Mouse (Mus musculus) spleen, adult 2 months (tissue): Measurements from ENCODE around the gene Ston2.

Experiments
- CTCF ChIP-seq: fragments of 200-500 bp; IDR thresholded peaks from 2 replicates; pipeline ENCODE4 v1.5.1; 2011; ENCODE audit warnings: mild to moderate bottlenecking, inconsistent platforms; ENCODE audit not compliant: insufficient read depth, insufficient read length, insufficient replicate concordance; ENCODE audit errors: extremely low read depth
- POLR2A ChIP-seq: fragments of 200-500 bp; IDR thresholded peaks from 2 replicates; pipeline ENCODE4 v1.6.1; 2011; ENCODE audit warnings: low read depth, low read length, inconsistent platforms

DNA sequence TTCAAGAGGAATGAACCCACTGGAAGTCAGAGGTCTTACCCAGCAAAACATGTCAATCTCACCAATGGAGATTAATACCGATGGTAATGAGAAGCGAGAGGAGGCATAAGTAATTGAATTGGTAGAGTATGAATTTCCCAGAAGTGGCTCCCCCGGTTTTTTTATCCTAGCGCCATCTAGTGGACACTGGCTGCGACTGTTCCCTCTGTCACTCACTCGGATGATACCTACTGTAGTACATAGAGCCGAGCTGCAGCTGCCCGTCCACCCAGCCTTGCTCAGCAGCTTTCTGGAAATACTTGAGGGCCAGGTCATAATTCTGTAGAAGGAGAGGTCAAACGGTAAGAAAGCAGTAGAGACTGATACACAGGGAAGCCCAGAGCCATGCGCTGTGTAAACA lies 27.8 kb upstream of the Ston2 start:
- TF ChIP-seq POLR2A (no peak), CTCF (peak; percentile 32; the same call in 1 of the 2 replicates)
